In the genomic region with DNA sequence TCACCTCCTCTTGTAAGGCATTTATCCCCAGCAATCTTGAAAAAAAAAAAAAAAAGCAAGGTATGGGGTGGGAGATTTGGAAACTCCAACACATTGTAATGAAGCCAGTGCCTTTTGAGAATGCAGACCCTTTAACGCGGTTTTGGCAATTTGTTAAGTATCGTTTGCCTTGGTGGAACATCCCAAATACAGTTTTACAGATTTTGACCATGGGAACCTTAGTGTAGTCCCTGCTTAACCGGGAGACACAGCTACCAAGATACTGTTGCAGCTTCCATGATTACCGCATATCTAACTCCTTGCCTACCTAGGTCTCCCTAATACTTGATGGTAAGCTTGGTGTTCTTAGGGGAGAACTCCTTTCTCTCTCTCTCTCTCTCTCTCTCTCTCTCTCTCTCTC, we compare ENCODE assay signal across 8 mouse cellular contexts. TPM values are rescaled to one million over a fixed set of nuclear protein-coding genes. Genes with fewer than 3 reads are reported as not detected.
DNase-seq lines count a peak whose midpoint lies in the region; ATAC-seq and TF ChIP-seq lines count a peak whose summit lies in the region.

No protein-coding gene starts in this region.

- no peak overlapping the region for H3K27ac ChIP-seq in lung, embryonic 16.5 days (ENCODE audit: low read length)
- no peak overlapping the region for H3K27ac ChIP-seq in embryonic facial prominence, embryonic 15.5 days (replicated peaks)
- no peak overlapping the region for H3K27ac ChIP-seq in intestine, postnatal 0 days (ENCODE audit: low read depth, low read length)
- H3K27ac ChIP-seq in neural tube, embryonic 14.5 days (ENCODE audit: low read depth, low read length): no peak overlapping the region

- peak overlapping the region; percentile 76 for H3K4me2 ChIP-seq in lung, embryonic 16.5 days (ENCODE audit: low read depth, low read length)
- peak overlapping the region; percentile 82 for H3K4me2 ChIP-seq in embryonic facial prominence, embryonic 15.5 days (replicated peaks)
- peak overlapping the region; percentile 90 for H3K4me2 ChIP-seq in intestine, postnatal 0 days (replicated peaks; ENCODE audit: low read depth)
- peak overlapping the region; percentile 52 for H3K4me2 ChIP-seq in neural tube, embryonic 14.5 days (ENCODE audit: low read depth, low read length)

- WGBS in lung, embryonic 16.5 days: 19% methylated on average over 5 of the region's 5 CpGs
- 15% methylated on average over 5 of the region's 5 CpGs for WGBS in embryonic facial prominence, embryonic 15.5 days
- WGBS in intestine, postnatal 0 days: 15% methylated on average over 5 of the region's 5 CpGs
- 25% methylated on average over 5 of the region's 5 CpGs for WGBS in neural tube, embryonic 14.5 days

- H3K36me3 ChIP-seq in lung, embryonic 16.5 days (ENCODE audit: control insufficient read depth, insufficient read depth, low read length): peaks cover 5% of the 10 kb centered on the region; the same call in 1 of the 2 replicates
- H3K36me3 ChIP-seq in embryonic facial prominence, embryonic 15.5 days: peaks cover 24% of the 10 kb centered on the region
- H3K36me3 ChIP-seq in intestine, postnatal 0 days (ENCODE audit: control insufficient read depth, insufficient read depth): peaks cover 5% of the 10 kb centered on the region; the same call in 1 of the 2 replicates
- H3K36me3 ChIP-seq in neural tube, embryonic 14.5 days (ENCODE audit: control insufficient read depth, insufficient read depth, low read length): 0 out of 2 replicates have a peak, but pooled peaks cover 5% of the 10 kb centered on the region

- peak overlapping the region; percentile 91 for H3K9ac ChIP-seq in lung, embryonic 16.5 days (ENCODE audit: low read length)
- H3K9ac ChIP-seq in embryonic facial prominence, embryonic 15.5 days: peak overlapping the region; percentile 87
- H3K9ac ChIP-seq in intestine, postnatal 0 days (ENCODE audit: low read depth, low read length): peak overlapping the region; percentile 83
- H3K9ac ChIP-seq in neural tube, embryonic 14.5 days (replicated peaks; ENCODE audit: low read depth, low read length): peak overlapping the region; percentile 89; the same call in 1 of the 2 replicates

- peaks cover 4% of the 10 kb centered on the region for H3K4me1 ChIP-seq in lung, embryonic 16.5 days (replicated peaks; ENCODE audit: control insufficient read depth, insufficient read depth, low read length)
- H3K4me1 ChIP-seq in embryonic facial prominence, embryonic 15.5 days: peaks cover 13% of the 10 kb centered on the region
- H3K4me1 ChIP-seq in intestine, postnatal 0 days (replicated peaks; ENCODE audit: control insufficient read depth, insufficient read depth, low read length): no peaks in the 10 kb centered on the region
- H3K4me1 ChIP-seq in neural tube, embryonic 14.5 days (ENCODE audit: control insufficient read depth, insufficient read depth, low read length): peaks cover 5% of the 10 kb centered on the region

- no peak for ATAC-seq in lung, embryonic 16.5 days (ENCODE audit: low read depth)
- ATAC-seq in embryonic facial prominence, embryonic 15.5 days (ENCODE audit: insufficient number of reproducible peaks, low FRiP score, low TSS enrichment, low read depth): no peak
- no peak for ATAC-seq in intestine, postnatal 0 days
- ATAC-seq in neural tube, embryonic 14.5 days (ENCODE audit: low read depth): no peak

- no peak for TF ChIP-seq CTCF in intestine, postnatal 0 days (IDR thresholded peaks at IDR 0.05; ENCODE audit: low read depth)

- peak overlapping the region; percentile 84 for H3K4me3 ChIP-seq in lung, embryonic 16.5 days (ENCODE audit: low read length)
- H3K4me3 ChIP-seq in embryonic facial prominence, embryonic 15.5 days (replicated peaks): peak overlapping the region; percentile 97
- peak overlapping the region; percentile 94 for H3K4me3 ChIP-seq in intestine, postnatal 0 days (ENCODE audit: low read depth, low read length)
- peak overlapping the region; percentile 95 for H3K4me3 ChIP-seq in neural tube, embryonic 14.5 days (ENCODE audit: low read depth, low read length)

- no peak for DNase-seq in lung, postnatal 10 days
- no peak for DNase-seq in thymus, postnatal 36 days
- DNase-seq in spleen, adult 12 weeks (ENCODE audit: low spot score): no peak
- DNase-seq in cerebellum, postnatal 25 days: no peak

- no peaks in the 10 kb centered on the region for H3K27me3 ChIP-seq in lung, embryonic 16.5 days (ENCODE audit: control insufficient read depth, insufficient read depth, low read depth, low read length)
- H3K27me3 ChIP-seq in embryonic facial prominence, embryonic 15.5 days: no peaks in the 10 kb centered on the region
- no peaks in the 10 kb centered on the region for H3K27me3 ChIP-seq in intestine, postnatal 0 days (replicated peaks; ENCODE audit: control insufficient read depth, insufficient read depth, low read length)
- H3K27me3 ChIP-seq in neural tube, embryonic 14.5 days (ENCODE audit: control insufficient read depth, insufficient read depth, low read length): no peaks in the 10 kb centered on the region

- no peaks in the 10 kb centered on the region for H3K9me3 ChIP-seq in lung, embryonic 16.5 days (ENCODE audit: control insufficient read depth, low read length)
- no peaks in the 10 kb centered on the region for H3K9me3 ChIP-seq in embryonic facial prominence, embryonic 15.5 days (replicated peaks)
- H3K9me3 ChIP-seq in intestine, postnatal 0 days (ENCODE audit: control insufficient read depth): no peaks in the 10 kb centered on the region
- no peaks in the 10 kb centered on the region for H3K9me3 ChIP-seq in neural tube, embryonic 14.5 days (ENCODE audit: control insufficient read depth, low read length)

RNA-seq across cellular contexts. Expression of gene Klhl12, which starts 0.7 kb away (rescaled TPM):
- 26.8 and 27.5 TPM in 2 replicates for polyA plus RNA-seq in lung, embryonic 16.5 days (2015; fragmentation: Nextera tagmentation; extraction: Ambion mirVana)
- 25.6 and 27.6 TPM in 2 replicates for polyA plus RNA-seq in embryonic facial prominence, embryonic 15.5 days (2015; fragmentation: Nextera tagmentation; extraction: Ambion mirVana)
- 7.2 and 8.1 TPM in 2 replicates for polyA plus RNA-seq in intestine, postnatal 0 days (2015; fragmentation: Nextera tagmentation; extraction: Ambion mirVana)
- 29.0 and 39.4 TPM in 2 replicates for polyA plus RNA-seq in neural tube, embryonic 14.5 days (2014; fragmentation: Nextera tagmentation; extraction: Ambion mirVana)

RNA-seq across cellular contexts. Expression of gene Rabif, which starts 38.4 kb away (rescaled TPM):
- 37.3 and 39.2 TPM in 2 replicates for polyA plus RNA-seq in lung, embryonic 16.5 days (2015; fragmentation: Nextera tagmentation; extraction: Ambion mirVana)
- polyA plus RNA-seq in embryonic facial prominence, embryonic 15.5 days (2015; fragmentation: Nextera tagmentation; extraction: Ambion mirVana): 41.0 and 41.4 TPM in 2 replicates
- polyA plus RNA-seq in intestine, postnatal 0 days (2015; fragmentation: Nextera tagmentation; extraction: Ambion mirVana): 25.9 and 26.2 TPM in 2 replicates
- 78.1 and 83.3 TPM in 2 replicates for polyA plus RNA-seq in neural tube, embryonic 14.5 days (2014; fragmentation: Nextera tagmentation; extraction: Ambion mirVana)

RNA-seq across cellular contexts. Expression of gene Adipor1, which starts 40.9 kb away (rescaled TPM):
- 95.5 and 97.4 TPM in 2 replicates for polyA plus RNA-seq in lung, embryonic 16.5 days (2015; fragmentation: Nextera tagmentation; extraction: Ambion mirVana)
- polyA plus RNA-seq in embryonic facial prominence, embryonic 15.5 days (2015; fragmentation: Nextera tagmentation; extraction: Ambion mirVana): 102 TPM in 2 replicates
- polyA plus RNA-seq in intestine, postnatal 0 days (2015; fragmentation: Nextera tagmentation; extraction: Ambion mirVana): 77.3 and 81.4 TPM in 2 replicates
- 84.4 and 87.4 TPM in 2 replicates for polyA plus RNA-seq in neural tube, embryonic 14.5 days (2014; fragmentation: Nextera tagmentation; extraction: Ambion mirVana)

RNA-seq across cellular contexts. Expression of gene Cyb5r1, which starts 50.7 kb away (rescaled TPM):
- 42.5 and 43.9 TPM in 2 replicates for polyA plus RNA-seq in lung, embryonic 16.5 days (2015; fragmentation: Nextera tagmentation; extraction: Ambion mirVana)
- polyA plus RNA-seq in embryonic facial prominence, embryonic 15.5 days (2015; fragmentation: Nextera tagmentation; extraction: Ambion mirVana): 41.0 and 41.2 TPM in 2 replicates
- 9.4 and 10.1 TPM in 2 replicates for polyA plus RNA-seq in intestine, postnatal 0 days (2015; fragmentation: Nextera tagmentation; extraction: Ambion mirVana)
- 16.2 and 19.2 TPM in 2 replicates for polyA plus RNA-seq in neural tube, embryonic 14.5 days (2014; fragmentation: Nextera tagmentation; extraction: Ambion mirVana)
